Mouse (Mus musculus): ENCODE measurements around the gene Psenen. TPM values are rescaled to one million over a fixed set of nuclear protein-coding genes. Genes with fewer than 3 reads are reported as not detected.
A peak's percentile ranks its signal among the peaks of the same experiment; 100 is the strongest.

Psenen gene
- total RNA-seq, 2 experiments from 2014 or later = 89.3 to 91.7 TPM

DNA sequence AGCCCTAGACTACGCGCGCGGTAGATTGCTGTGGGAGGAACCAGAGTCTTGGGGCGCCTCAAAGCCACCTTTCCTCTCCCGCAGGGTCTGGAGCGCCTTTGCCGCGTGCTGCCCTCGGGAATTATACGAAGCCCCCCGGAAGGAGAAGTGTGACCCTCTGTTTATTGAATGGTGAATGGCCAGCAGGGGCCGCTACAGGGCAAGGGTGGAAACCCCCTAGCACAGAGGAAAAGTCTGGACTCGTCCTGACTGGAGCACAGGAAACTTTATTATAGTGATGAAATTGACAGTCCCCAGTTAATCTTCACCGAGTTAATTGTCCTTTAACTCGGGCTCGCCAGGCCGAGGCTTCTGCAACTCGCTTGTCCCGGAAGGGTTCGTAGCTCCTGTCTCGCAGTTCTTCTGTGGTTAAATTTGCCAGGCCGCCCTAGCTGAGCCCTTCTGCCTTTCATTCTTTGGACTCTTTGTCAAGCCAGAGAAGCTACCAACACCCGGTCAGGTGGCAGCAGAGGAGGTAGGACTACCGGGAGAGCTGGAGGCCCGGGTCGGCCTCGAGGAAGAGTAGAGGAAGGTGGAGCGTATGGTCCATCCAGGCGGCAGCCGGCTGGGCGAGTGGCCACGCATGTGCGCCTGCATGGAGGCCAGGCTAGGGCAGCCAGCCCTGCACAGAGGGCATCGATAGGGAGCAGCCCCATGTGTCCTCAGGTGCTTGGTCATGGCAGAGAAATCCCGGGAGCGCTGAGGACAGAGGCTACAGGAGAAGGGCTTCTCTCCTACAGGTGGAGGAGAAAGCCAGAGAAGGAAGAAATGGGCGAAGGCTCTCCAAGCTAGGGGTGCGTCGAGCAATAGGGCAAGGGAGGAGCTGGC is 26.2 kb upstream of the Psenen start:
- peak; percentile 65 to 83 for DNase-seq (ENCODE audit: low spot score in 2 of 2)

GRCm38 (mm10) chr7:30588676-30589434 is 25.4 kb upstream of the Psenen start, which contains the start of gene Kmt2b:
Gene Kmt2b, minus strand, starts transcription at chr7:30588726.
- peak; percentile 96 to 97 for DNase-seq (ENCODE audit: low spot score in 2 of 2)

- DNase-seq (ENCODE audit: low spot score in 2 of 2) = peak in 1 of 2 experiments; percentile 42
Measured at GRCm38 (mm10) chr7:30587842-30588667, 24.6 kb upstream of the Psenen start.

- no peak for DNase-seq (ENCODE audit: low spot score in 2 of 2)
Measured at GRCm38 (mm10) chr7:30586455-30587020, 23.1 kb upstream of the Psenen start.

DNA sequence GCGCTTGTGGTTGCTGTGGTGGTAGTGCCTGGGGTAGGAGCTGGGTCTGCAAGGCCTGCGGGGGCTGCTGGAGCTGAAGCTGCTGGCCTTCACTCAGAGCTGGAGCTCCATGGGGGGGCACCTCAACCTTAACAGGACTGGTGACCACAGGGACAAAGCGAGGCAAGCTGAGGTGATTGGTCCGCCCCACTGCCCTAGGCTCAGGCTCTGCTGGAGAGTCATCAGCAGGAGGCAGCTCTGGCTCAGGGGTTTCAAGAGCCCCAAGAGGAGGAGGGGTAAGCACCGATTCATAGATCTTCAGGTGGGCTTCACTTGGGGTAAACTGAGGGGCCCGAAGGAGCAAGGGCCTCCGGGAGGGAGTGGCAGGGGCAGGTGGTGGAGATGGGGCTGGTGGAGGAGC is 21.7 kb upstream of the Psenen start:
- DNase-seq (ENCODE audit: low spot score in 2 of 2) = no peak

- DNase-seq (ENCODE audit: low spot score in 2 of 2) = no peak
Measured at GRCm38 (mm10) chr7:30584339-30584738, 20.9 kb upstream of the Psenen start.

DNA sequence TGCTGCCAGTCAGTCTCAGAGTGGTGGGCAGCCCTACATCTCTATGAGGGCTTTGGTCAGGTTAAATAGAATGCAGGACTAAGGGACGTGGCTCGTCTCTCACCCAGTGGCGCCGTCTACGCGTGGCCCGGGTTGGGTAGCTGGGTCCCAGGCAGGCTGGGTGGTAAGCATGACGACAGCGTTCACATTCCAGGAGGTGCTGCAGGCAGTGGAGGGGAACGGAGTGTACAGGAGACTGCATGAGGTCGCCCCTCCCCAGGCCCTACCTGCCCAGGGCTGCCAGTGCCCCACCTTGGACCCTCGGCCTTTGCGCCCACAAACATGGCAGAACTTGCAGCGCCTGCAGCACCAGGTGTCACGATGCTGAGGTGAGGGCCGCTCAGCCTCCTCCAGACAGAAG is 18.1 kb upstream of the Psenen start:
- no peak for DNase-seq (ENCODE audit: low spot score in 2 of 2)

GRCm38 (mm10) chr7:30579950-30580349 is 16.5 kb upstream of the Psenen start:
- DNase-seq (ENCODE audit: low spot score in 2 of 2) = no peak

DNA sequence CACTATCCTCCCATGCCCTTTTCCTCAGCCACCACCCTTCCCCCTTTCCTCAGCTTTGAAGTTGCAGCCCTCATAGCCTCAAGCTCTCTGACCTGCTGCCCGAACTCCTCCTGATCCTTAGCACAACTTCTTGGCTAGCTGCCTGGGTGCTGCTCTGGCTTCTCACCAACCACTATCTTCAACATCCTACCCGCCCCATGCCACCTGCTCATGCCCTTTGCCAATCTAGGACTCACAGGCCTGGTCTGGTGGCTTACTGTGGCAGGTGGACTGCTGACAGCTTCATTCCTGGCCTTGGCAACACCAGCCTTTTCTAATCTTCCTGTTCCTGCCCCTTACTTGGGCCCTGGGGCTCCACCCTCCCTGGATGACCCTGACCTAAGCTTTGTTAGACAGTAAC is 9.5 kb upstream of the Psenen start:
- DNase-seq (ENCODE audit: low spot score in 2 of 2) = no peak

- no peak for DNase-seq (ENCODE audit: low spot score in 2 of 2)
Measured at GRCm38 (mm10) chr7:30572389-30572788, 9.0 kb upstream of the Psenen start.

DNA sequence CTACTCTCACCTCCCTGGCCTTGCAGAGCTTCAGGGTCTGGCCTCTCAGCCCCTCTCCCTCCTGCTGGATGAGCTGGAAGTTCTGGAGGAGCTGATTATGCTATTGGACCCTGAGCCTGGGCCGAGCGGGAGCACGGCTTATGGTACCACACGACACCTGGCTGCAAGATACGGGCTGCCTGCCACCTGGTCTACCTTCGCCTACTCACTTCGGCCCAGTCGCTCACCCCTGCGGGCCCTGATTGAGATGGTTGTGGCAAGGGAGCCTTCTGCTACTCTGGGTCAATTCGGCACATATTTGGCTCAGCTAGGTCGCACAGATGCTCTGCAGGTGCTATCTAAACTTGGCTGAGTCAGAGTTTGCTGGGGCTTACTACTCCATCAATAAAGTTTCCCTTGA is 4.1 kb upstream of the Psenen start:
- DNase-seq (ENCODE audit: low spot score in 2 of 2) = no peak

DNA sequence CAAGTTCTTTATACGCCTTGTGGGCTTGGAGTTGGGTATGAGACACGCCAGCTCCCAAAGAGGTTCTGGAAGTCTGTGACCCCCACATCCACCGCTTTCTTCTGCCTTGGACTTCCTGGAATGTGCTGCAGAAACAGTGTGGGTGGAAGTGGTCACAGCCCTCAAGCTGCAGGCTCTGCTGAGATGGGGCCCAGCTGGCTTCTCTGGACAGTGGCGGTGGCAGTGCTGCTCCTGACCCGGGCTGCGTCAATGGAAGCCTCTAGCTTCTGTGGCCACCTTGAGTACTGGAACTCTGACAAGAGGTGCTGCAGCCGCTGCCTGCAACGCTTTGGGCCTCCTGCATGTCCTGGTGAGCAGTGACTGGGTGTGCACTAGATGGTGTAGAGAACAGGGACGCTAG is 2.6 kb upstream of the Psenen start:
- no peak for DNase-seq (ENCODE audit: low spot score in 2 of 2)

DNA sequence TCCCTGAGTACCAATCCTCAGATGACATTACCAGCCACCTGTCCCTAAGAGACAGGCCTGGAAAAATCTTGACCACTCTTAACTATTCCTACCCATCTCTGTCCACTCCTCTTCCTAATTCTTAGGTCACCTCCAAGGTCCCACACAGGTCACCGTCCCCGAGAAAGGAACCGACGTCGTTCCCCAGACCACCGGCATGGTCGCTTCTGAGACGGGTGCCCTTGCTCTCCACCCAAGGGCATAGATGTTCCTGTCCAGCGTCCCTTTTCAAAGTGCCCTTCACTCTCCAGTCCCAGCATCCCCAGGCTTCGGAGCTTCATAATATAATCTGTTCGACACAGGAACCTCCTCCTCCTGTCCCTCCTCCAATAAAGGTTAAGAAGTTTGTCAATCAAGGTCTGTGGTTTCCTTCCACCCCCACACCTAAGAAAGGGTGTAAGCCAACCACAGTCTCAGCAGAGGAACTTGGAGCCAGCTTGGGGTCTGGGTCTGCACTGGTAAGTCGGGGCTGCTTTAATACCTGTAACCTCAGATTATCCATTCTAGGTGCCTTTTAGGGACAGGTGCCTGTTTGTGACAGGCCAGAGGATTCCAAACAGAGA is 1.6 kb upstream of the Psenen start, which contains the start of gene Igflr1:
TSS of gene Igflr1 (plus strand) at position 458 of the 602 bp plus-strand sequence.
- DNase-seq (ENCODE audit: low spot score in 2 of 2) = no peak

- DNase-seq (ENCODE audit: low spot score in 2 of 2) = no peak
Measured at GRCm38 (mm10) chr7:30563906-30564280, 466 bp upstream of the Psenen start.

DNA sequence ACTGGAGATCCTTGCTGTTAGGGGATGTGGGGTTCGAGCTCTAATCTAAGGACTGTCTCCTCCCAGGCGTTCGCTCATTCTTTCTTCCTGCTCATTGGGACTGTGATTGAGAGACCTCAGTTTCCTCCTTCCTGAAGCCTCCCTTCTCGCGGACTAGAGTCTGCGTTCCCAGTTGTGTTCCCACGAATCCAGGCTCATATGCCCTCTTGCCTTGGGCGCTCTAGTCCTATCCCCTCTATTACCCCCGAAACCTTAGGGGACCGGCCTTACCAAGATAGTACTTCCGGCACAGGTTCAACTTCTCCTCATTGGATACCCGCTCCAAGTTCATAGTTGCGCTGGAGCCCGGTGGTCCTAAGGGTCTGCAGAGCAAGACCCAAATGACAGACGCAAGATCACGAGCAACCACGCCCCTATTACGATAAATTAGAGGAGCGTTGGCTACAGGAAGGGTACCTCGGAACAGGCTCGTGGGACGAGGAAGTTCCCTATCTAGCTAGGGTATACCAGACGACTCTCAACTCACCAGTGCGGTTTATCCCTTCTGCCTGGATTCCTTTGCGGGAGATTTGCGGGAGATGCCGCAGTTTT is 806 bp downstream of the Psenen start:
- DNase-seq (ENCODE audit: low spot score in 2 of 2) = peak in 1 of 2 experiments; percentile 32

DNA sequence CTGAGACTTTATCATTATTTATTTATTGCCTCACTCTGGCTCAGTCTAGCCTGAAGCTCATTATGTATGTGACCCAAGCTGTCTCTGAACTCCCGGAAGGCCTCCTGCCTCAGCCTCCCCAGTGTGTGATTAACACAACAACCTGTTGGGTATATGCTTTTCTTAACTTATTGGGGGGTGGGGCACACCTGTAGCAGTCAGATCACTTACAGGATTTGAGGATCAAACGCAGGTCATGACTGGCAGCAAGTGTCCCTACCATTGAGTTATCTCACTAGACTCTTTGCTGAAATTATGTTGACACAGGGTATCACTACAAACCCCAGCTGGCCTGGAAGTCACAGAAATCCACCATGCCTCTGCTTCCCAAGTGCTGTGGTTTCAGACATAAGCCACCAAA is 3.1 kb downstream of the Psenen start:
- DNase-seq (ENCODE audit: low spot score in 2 of 2) = no peak

GRCm38 (mm10) chr7:30559443-30559954 is 3.9 kb downstream of the Psenen start, which contains the start of gene Lin37:
Gene Lin37, minus strand, starts transcription at chr7:30559838.
- DNase-seq (ENCODE audit: low spot score in 2 of 2) = peak; percentile 98 to 100

DNA sequence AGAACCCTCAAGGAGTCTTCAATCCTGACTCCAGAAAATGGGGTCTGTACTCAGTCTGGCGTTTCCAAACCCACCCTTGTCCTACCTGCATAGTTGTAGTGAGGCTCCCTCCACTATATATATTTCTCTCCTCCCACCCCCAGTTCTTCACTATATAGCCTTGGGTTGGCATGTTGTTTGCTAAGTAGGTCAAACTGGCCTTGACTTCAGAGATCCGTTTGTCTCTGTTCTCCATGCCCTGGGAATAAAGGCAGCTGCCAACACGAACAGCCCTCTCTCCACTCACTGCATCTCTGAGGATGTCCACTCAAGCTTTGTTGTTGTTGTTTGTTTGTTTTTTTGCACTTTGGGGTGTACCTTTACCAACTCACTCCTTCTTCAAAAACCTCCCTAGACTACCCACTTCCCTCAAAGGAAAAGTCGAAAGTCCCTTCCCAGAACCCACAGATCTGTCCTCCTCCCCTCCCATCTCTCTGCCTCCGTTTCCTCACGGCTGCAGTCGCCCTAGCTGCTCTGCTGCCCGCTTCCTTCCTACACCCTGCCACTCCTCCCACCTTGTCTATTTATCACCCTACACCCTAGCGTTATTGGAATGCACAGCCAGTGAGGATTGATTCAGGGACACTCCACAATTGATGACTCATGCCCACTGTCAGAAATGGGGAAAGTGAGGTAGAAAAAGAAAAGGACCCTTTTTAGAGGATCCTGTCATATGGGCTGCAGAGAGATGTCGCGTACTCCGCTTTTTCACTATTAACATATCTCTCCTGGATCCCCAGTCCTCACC is 4.6 kb downstream of the Psenen start:
- DNase-seq (ENCODE audit: low spot score in 2 of 2) = no peak

DNA sequence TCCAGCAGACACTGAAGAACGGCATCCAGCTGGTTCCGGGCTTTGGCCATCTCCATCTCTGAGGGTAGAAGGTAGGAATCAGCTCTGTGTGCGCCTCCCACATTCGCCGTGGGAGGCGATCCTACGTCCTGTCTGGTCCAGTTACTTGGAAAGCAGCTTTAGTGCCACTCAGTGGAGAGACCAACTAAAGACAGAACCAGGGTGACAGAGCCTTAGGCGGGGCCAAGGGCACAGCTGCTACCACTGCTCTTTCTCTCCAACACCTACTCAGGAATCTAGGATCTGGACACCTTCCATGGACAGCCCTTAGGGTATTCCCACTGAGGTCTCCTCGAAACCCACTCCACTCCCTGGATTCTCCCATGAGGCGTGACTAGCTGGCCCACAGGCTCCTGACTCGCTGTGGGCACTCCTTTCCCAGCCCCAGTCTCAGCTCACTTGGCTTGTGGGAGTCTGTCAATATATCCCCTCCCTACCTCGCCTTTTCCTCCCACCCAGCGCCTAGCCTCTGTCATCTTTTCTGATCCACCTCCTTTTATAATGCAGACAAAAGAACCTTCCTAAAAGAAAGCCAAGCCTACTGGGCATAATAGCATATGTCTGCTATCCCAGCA is 5.4 kb downstream of the Psenen start:
- no peak for DNase-seq (ENCODE audit: low spot score in 2 of 2)
